Mouse (Mus musculus) kidney, adult 2 months (tissue): ENCODE data around the gene Rnaseh2c.

Experiments used
- CTCF ChIP-seq: fragments of 200-500 bp; conservative IDR thresholded peaks from 2 replicates; pipeline ENCODE4 v1.5.1; 2011; ENCODE audit warnings: low read depth, mild to moderate bottlenecking, control low read depth, low read length, moderate library complexity, mixed read lengths; ENCODE audit not compliant: insufficient read depth, insufficient read length
- POLR2A ChIP-seq: fragments of 200-500 bp; IDR thresholded peaks from one replicate; pipeline ENCODE4 v1.6.1; 2011; ENCODE audit warnings: low read depth, low read length, control low read depth

DNA sequence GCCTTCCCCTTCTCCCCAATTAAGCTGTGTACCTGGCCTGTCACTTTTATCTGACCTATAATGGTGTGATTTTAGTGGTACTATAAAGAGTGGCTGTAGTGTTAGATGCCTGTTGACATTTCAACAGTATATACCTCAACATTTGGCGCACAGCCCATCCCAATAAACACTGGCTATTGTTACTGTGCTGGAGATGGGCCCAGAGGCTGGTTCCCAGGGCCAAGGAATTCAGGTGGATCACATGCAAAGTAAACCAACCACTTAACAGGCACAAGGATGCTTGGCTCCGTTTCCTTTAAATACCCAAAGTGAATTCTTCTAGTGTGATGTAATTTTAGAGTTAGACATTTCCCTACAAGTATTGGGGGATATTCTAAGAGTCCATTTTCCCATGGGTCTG is 13.3 kb downstream of the Rnaseh2c start:
- no peak for TF ChIP-seq POLR2A
- TF ChIP-seq CTCF = no peak
